Mouse (Mus musculus) liver, adult 2 months (tissue): ENCODE measurements at regions not wholly inside any gene's neighbourhood (a gene's known extent, or its start where the extent isn't known, plus 50 kb on each side); places are given as distances from the start of the nearest gene placed in this dataset.

Experiments used
- CTCF ChIP-seq: fragments of 200-500 bp; IDR thresholded peaks from 2 replicates; pipeline ENCODE4 v1.5.1; 2011; ENCODE audit warnings: low read depth, low read length, control low read depth
- POLR2A ChIP-seq: fragments of 200-500 bp; IDR thresholded peaks from 2 replicates; pipeline ENCODE4 v1.6.1; 2011; ENCODE audit warnings: low read length, control low read depth; ENCODE audit not compliant: insufficient read depth; ENCODE audit errors: extremely low read depth

DNA sequence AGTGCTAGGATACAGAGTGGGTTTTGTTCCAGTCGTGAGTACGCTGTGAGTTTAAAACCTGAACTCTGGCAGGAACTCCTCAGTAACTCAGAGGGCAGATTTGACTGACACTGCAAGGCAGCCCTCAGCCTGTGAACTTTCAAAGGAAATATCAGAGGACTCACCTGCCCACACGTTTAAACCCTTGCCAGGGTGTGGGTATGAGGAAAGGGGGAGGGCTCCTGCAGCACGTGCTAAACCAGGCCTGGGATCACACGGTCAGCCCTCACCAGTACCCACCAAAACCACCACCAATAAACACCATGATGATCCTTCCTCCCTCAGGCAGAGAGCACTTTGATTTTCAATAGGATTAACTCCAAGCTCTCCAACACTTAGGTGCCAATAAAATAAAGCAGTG is 192.8 kb upstream of the Runx1 start:
- no peak for TF ChIP-seq CTCF
- TF ChIP-seq POLR2A, result no peak
